Mouse (Mus musculus) heart, embryonic 14.5 days (tissue): Measurements from ENCODE around the gene Sf3b5. TPM values are rescaled to one million over a fixed set of nuclear protein-coding genes. Genes with fewer than 3 reads are reported as not detected.
A peak's percentile ranks its signal among the peaks of the same experiment; 100 is the strongest.

Experiments used
- ATAC-seq: fragments of 200-750 bp; cut with Nextera tagmentation; 2 replicates; pipeline ENCODE4 v1.8.0; 2017; ENCODE audit warnings: low read depth, moderate TSS enrichment; ENCODE audit not compliant: insufficient number of reproducible peaks, insufficient read depth, low FRiP score
- H3K27ac ChIP-seq, 2 experiments: fragments of 200-500 bp in 1 of 2; fragments of 300-500 bp in 1 of 2; sonication (generic) in 1 of 2; replicated peaks in 1 of 2; 2 replicates each; pipeline ENCODE4 v1.5.1; 2012 to 2014; ENCODE audit warnings: low read depth in 2 of 2, low read length in 2 of 2, control low read depth in 1 of 2, mild to moderate bottlenecking in 1 of 2, mixed read lengths in 1 of 2; ENCODE audit not compliant: control insufficient read depth in 1 of 2, insufficient read depth in 1 of 2
- H3K27me3 ChIP-seq: fragments of 300-500 bp; sonication (generic); 2 replicates; pipeline ENCODE4 v1.6.1; 2014; ENCODE audit warnings: mild to moderate bottlenecking, low read length, control low read depth; ENCODE audit not compliant: control insufficient read depth, insufficient read depth
- H3K36me3 ChIP-seq: fragments of 300-500 bp; sonication (generic); 2 replicates; pipeline ENCODE4 v1.6.1; 2014; ENCODE audit warnings: mild to moderate bottlenecking, control low read depth, low read length, mixed read lengths; ENCODE audit not compliant: control insufficient read depth, insufficient read depth
- H3K4me1 ChIP-seq, 2 experiments: fragments of 200-500 bp in 1 of 2; fragments of 300-500 bp in 1 of 2; sonication (generic) in 1 of 2; 2 replicates each; pipeline ENCODE4 v1.6.1; 2012 to 2014; ENCODE audit warnings: low read length in 2 of 2, control low read depth in 1 of 2, mixed read lengths in 1 of 2; ENCODE audit not compliant: control insufficient read depth in 2 of 2, insufficient read depth in 2 of 2
- H3K4me2 ChIP-seq: fragments of 300-500 bp; sonication (generic); 2 replicates; pipeline ENCODE4 v1.6.1; 2014; ENCODE audit warnings: mild to moderate bottlenecking, low read length
- H3K4me3 ChIP-seq, 2 experiments: fragments of 200-500 bp in 1 of 2; fragments of 300-500 bp in 1 of 2; sonication (generic) in 1 of 2; 2 replicates each; pipeline ENCODE4 v1.5.1; 2012 to 2014; ENCODE audit warnings: low read length in 2 of 2, mild to moderate bottlenecking in 2 of 2, control low read depth in 1 of 2, low read depth in 1 of 2, moderate library complexity in 1 of 2; ENCODE audit not compliant: control insufficient read depth in 1 of 2, insufficient read depth in 1 of 2
- H3K9ac ChIP-seq: fragments of 300-500 bp; sonication (generic); 2 replicates; pipeline ENCODE4 v1.6.1; 2014; ENCODE audit warnings: mild to moderate bottlenecking, low read length
- H3K9me3 ChIP-seq: fragments of 300-500 bp; sonication (generic); 2 replicates; pipeline ENCODE4 v1.6.1; 2016; ENCODE audit warnings: low read length, control low read depth; ENCODE audit not compliant: control insufficient read depth
- WGBS: fragments of 180-500 bp; shearing (Covaris S2); extraction: QIAGEN DNeasy Blood & Tissue Kit; methylation state at CpG from one replicate; pipeline ENCODE4 v1.1.7; 2014; 5-methylcytosine and 5-hydroxymethylcytosine counted together
- polyA plus RNA-seq: library from polyadenylated mRNA; unstranded; fragments of >200 nt; fragmentation: Nextera tagmentation; extraction: Ambion mirVana; gene quantifications from 2 replicates; pipeline ENCODE4 v1.2.1, GENCODE M21; 2014

The Sf3b5 gene
- polyA plus RNA-seq, result 31.6 and 32.8 TPM in 2 replicates

DNA sequence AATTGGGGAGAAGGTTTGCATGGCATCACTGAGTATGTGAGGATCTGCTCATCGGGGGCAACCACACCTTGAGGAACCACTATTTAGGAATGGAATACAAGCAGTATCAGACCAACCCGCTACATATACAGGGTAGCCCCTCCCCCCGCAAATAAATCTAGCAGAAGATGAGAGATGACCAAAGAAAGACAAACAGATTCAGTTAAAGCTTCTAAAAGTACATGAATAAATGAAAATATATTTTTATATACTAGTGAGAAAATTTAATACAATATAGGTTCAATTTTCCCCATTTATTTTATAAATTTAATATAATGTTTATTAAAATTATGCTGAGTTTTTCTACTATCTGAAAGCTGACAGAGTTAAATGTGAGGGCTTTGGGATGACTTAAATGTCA lies at the start of gene Sf3b5:
TSS of gene Sf3b5 (plus strand) at position 301 of the 400 bp plus-strand sequence.
- 78% methylated on average over 3 of the region's 3 CpGs for WGBS
- no peak for ATAC-seq
- Histone ChIP-seq H3K9me3 (no peaks in the 10 kb centered on the region), H3K4me3 (no peak within 1 kb of the TSS), H3K4me2 (no peak within 1 kb of the TSS), H3K27me3 (no peaks in the 10 kb centered on the region), H3K9ac (no peak within 1 kb of the TSS), H3K27ac (no peak within 1 kb of the TSS), H3K36me3 (peaks cover 4% of the 10 kb centered on the region; the same call in 1 of the 2 replicates), H3K4me1 (peaks cover 3 to 7% of the 10 kb centered on the region in 2 experiments; a peak in 3 of 4 replicates)

DNA sequence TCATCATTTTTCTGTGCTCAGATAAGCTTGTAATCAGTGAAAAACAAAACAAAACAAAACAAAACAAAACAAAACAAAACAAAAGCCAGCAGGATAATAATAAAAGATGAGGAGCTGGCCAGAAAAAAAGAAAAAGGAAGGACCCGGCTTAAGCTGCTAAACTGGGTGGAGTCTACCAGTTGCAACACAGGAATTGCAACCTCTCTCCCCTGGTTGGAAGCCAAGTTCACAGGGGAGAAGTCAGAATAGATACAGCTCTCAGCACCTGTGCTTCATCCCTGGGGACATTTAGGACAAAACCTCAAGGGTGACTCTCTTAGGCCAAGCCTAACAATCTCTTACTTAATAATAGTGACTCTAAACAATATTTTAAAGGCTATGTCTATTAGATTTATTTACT lies 49.3 kb upstream of the Sf3b5 start:
- H3K4me2 ChIP-seq, result no peak overlapping the region
- no peak overlapping the region for H3K9ac ChIP-seq
- no peaks in the 10 kb centered on the region for H3K9me3 ChIP-seq
- 38% methylated on average over 1 of the region's 1 CpGs for WGBS
- H3K4me1 ChIP-seq, result no peaks in the 10 kb centered on the region
- ATAC-seq, result no peak
- H3K4me3 ChIP-seq, result no peak overlapping the region
- H3K27me3 ChIP-seq, result no peaks in the 10 kb centered on the region
- H3K27ac ChIP-seq, result no peak overlapping the region
- H3K36me3 ChIP-seq, result no peaks in the 10 kb centered on the region

DNA sequence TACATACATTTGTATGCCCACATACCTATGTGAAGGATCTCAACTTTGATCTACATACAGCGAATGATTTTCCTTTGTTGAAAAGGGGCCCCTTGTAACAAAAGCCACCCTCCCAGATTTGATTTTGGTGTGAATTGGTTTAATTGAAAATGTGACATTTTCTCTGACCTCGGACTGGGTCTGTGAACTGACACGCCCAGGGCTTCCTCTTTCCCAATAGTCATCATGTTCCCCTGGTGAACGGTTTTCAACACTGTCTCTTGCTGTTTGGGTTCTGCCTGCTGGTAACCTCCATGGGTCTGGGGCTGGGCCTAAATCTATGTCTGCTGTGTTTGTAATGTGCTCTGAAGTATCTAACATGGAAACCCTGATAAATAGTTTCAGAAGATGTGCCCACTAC lies 47.9 kb upstream of the Sf3b5 start:
- H3K27me3 ChIP-seq, result no peaks in the 10 kb centered on the region
- no peak for ATAC-seq
- no peaks in the 10 kb centered on the region for H3K4me1 ChIP-seq
- no peaks in the 10 kb centered on the region for H3K9me3 ChIP-seq
- no peak overlapping the region for H3K4me2 ChIP-seq
- no peak overlapping the region for H3K4me3 ChIP-seq
- H3K9ac ChIP-seq, result no peak overlapping the region
- H3K27ac ChIP-seq, result no peak overlapping the region
- no peaks in the 10 kb centered on the region for H3K36me3 ChIP-seq
- WGBS, result 72% methylated on average over 4 of the region's 4 CpGs

DNA sequence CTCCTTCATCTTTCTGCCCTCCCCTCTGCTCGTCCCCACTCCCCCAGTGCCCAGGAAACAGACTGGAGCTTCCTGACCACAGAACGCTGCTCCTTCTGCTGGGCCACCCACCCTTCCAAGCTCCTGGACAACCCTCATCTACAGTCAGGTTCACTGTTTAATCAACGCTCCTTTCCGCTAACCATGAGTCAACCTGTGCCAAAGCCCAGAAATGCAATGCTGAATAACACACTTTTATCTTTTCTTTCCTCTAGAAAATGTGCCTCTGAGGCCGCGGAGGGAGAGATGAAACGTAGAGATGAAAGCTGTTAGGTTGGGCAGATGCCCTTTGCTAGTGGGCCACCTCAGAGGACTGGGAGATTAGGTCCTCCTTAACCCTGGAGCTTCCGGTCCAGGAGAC lies 43.6 kb upstream of the Sf3b5 start:
- no peaks in the 10 kb centered on the region for H3K9me3 ChIP-seq
- H3K4me3 ChIP-seq, result no peak overlapping the region
- H3K36me3 ChIP-seq, result no peaks in the 10 kb centered on the region
- H3K4me2 ChIP-seq, result no peak overlapping the region
- H3K27ac ChIP-seq, result no peak overlapping the region
- no peak for ATAC-seq
- no peaks in the 10 kb centered on the region for H3K4me1 ChIP-seq
- H3K27me3 ChIP-seq, result no peaks in the 10 kb centered on the region
- no peak overlapping the region for H3K9ac ChIP-seq
- 73% methylated on average over 8 of the region's 8 CpGs for WGBS

DNA sequence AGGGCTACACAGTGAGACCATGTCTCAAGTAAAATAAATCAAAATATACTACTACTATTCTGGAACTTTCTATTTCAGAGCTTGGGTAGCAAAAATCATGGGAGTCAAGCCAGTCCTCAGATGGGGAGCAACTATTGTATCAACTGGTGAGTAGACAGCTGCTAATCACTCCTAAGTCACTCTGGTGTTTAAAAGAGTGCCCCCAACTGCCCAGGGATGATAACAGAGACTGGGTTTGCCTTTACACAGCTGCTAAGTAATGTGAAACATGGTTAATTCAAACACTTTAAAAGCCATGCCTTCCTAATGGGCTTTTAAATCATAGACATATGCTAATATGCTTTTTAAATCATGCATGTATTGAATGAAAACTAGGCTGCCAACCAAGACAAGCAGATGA lies 42.9 kb upstream of the Sf3b5 start:
- no peak overlapping the region for H3K27ac ChIP-seq
- H3K4me1 ChIP-seq, result no peaks in the 10 kb centered on the region
- no peak overlapping the region for H3K4me2 ChIP-seq
- no peak overlapping the region for H3K9ac ChIP-seq
- H3K9me3 ChIP-seq, result no peaks in the 10 kb centered on the region
- H3K36me3 ChIP-seq, result no peaks in the 10 kb centered on the region
- H3K27me3 ChIP-seq, result no peaks in the 10 kb centered on the region
- H3K4me3 ChIP-seq, result no peak overlapping the region
- no peak for ATAC-seq

DNA sequence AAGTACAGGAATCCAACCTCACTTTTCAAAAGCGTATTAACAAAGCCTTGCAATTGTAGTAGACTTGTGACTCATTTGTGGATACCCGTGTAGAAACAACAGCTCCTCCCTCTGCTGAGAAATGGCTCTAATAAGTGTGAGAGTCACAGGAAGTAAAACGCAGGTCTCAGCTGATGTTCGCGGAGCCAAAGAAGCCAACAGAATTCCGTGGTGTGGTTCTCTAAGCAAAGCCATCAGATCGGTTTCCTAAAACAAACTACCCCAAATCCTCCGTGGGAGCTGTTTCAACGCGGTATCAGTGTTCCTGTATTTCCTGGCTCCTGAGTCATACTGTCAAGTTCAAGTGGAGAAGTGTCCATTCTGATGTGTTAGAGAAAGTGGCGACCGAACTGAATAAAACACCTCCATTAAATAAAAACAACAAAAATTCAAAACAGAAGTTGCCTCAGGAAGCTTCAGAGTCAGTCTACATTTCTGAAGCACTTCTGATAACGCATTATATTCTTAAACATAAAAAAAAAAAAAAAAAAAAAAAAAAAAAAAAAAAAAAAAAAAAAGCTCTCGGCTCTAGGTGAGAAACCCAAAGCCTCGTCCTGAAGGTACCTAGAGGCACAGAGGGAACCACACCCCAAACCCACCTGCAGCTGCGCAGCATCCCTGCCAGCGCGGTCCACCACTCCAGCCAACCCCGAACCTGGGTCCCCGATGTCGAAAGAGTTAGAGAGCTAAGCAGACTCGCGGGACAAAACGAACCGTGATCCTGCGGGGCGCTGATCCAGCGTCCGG lies 41.6 kb upstream of the Sf3b5 start:
- H3K4me2 ChIP-seq, result peak overlapping the region; percentile 67
- H3K9ac ChIP-seq, result peak overlapping the region; percentile 61
- ATAC-seq, result no peak
- H3K36me3 ChIP-seq, result no peaks in the 10 kb centered on the region
- no peaks in the 10 kb centered on the region for H3K27me3 ChIP-seq
- H3K4me3 ChIP-seq, result peak overlapping the region; percentile 56 to 84
- H3K9me3 ChIP-seq, result no peaks in the 10 kb centered on the region
- WGBS, result 4% methylated on average over 29 of the region's 29 CpGs
- no peak overlapping the region for H3K27ac ChIP-seq
- H3K4me1 ChIP-seq, result no peaks in the 10 kb centered on the region

DNA sequence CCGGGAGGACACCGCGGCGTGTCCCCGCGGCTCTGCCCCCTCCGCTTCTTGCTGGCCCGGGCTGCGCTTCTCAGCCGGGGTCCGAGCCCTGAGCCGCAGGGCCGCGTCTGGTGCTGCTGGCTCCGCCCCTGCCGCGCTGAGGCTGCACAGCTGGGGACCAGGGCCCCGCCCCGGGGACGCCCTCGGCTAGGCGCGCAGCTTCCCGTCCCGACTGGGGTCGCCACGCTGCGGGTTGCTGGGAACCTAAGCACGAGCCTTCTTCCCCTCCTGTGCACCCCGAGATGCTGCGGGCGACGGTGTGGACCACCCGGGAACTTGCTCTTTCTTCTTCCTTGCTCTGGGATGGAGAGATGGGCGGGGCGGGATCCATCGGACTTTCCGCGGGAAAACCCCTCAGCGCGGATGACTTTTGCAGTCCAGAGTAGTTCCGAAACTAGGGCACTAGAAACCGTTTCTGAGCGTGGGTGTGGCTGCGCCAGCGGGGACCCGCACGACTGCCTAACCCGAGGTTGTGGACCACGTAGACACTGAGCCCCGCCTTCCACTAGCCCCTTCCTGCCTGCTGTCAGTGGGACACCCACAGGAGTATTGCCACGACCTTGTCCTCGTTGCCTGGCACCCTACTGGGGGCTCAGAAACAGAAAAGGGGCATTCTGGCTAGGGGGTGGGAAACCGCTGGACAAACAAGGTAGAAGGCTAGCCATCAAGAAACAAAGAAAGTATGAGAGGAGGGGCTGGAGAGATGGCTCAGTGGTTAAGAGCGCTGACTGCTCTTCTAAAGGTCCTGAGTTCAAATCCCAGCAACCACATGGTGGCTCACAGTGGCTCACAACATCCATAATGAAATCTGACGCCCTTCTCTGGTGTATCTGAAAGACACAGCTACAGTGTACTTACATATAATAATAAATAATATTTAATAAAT lies 40.7 kb upstream of the Sf3b5 start, which contains the start of gene Stx11:
TSS of gene Stx11 (minus strand) at position 148 of the 925 bp plus-strand sequence.
- Histone ChIP-seq H3K9ac (peak within 1 kb of the TSS; percentile 61), H3K36me3 (no peaks in the 10 kb centered on the region), H3K4me2 (peak within 1 kb of the TSS; percentile 67), H3K4me3 (peak within 1 kb of the TSS; percentile 56 to 84), H3K27me3 (no peaks in the 10 kb centered on the region), H3K9me3 (no peaks in the 10 kb centered on the region), H3K4me1 (no peaks in the 10 kb centered on the region), H3K27ac (no peak within 1 kb of the TSS)
- ATAC-seq, result peak; percentile 83
- 4% methylated on average over 52 of the region's 56 CpGs for WGBS
